Mouse (Mus musculus) liver, embryonic 14.5 days (tissue): ENCODE data around the gene Filip1l.

Source experiments
- CTCF ChIP-seq: IDR thresholded peaks from 2 replicates; pipeline ENCODE4 v1.5.1; 2016; ENCODE audit warnings: antibody characterized with exemption, low read depth, control low read depth
- EP300 ChIP-seq: IDR thresholded peaks from 2 replicates; pipeline ENCODE4 v1.6.1; 2016; ENCODE audit warnings: antibody characterized with exemption, low read depth

- TF ChIP-seq CTCF = peak; percentile 69
- TF ChIP-seq EP300 = no peak
Measured at GRCm38 (mm10) chr16:57398387-57399214, 45.7 kb downstream of the Filip1l start.
